Mouse (Mus musculus): ENCODE data around the gene Lrrc3c.

The Lrrc3c gene

GRCm38 (mm10) chr11:98628706-98629105, 30.6 kb downstream of the Lrrc3c start:
- DNase-seq, result no peak

- DNase-seq, result no peak
These were observed 32.6 kb downstream of the Lrrc3c start for GRCm38 (mm10) chr11:98630646-98631045.

DNA sequence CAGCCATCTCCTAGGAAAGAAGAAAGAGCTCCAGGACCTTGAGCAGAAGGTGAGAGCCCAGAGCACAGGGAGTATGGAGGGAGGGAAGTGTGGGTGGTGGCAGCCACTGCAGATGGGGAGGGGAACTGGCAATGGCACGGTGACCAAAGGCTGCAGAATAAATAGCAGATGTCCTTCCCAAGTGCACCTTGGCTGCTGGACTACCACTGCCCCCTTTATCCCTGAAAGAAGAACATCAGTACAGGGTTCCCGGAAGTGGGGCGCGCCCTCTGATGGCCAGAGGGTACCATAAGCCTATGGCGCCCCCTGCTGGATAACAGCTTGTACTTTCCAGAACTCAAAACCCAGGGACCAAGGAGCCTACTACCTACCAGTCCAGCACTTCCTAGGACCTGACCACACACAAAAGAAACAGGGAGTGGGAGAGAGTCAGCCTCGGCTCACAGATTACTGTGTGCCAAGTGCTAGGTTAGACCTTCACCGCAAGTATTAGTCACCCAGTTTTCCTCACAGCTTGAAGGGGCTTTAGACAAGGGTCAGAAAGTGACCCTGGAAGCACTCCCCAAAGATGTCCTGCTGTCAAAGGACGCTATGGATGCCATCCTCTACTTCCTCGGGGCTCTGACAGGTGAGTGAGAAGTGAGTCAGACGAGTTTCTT, 37.4 kb downstream of the Lrrc3c start:
- peak; percentile 25 for DNase-seq

GRCm38 (mm10) chr11:98637501-98637900, 39.4 kb downstream of the Lrrc3c start:
- DNase-seq, result no peak

- DNase-seq, result no peak
These were observed 42.0 kb downstream of the Lrrc3c start for GRCm38 (mm10) chr11:98640091-98640490.

DNA sequence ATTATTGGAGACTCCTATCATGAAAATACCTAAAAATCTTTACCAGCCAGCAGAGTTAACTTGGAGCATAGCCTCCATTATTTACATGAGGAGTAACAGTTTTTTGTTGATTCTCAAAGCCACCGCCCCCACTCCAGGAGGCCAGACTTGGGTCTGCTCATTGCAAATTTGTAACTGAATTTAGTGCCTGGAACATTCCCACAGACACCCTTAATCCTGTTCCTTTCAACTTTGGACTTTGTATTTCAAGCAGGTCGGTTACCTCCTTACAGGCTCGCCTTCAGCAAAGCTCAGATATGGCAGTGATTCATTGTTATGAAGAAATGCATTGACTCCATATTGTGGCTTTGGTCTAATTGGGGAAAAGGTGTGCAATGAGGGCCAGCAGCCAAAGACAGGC, 46.7 kb downstream of the Lrrc3c start:
- DNase-seq, result no peak

DNA sequence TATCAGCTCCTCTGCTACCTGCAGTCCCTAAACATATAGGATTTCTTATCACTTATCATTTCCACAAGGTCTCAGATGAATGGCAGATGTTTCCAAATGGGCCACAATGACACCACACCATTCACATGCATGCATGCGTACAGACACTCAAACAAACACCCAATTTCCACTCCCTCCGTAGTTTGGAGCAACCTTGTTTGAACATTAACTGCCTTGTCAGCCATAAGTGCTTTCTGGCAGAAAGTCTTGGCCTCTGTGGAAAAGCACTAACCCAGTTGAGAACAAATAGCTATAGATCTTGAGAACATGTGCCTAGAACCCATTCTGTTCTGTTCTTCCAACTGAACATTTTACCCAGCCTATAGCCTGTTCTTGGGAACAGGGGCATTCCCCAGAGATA, 47.9 kb downstream of the Lrrc3c start:
- DNase-seq, result no peak

- no peak for DNase-seq
These were observed 48.4 kb downstream of the Lrrc3c start, which contains the start of gene Gsdma2 for GRCm38 (mm10) chr11:98646459-98646858. TSS of gene Gsdma2 (plus strand) at chr11:98646759.

Data from embryo, embryonic 11 days (tissue).